Mouse (Mus musculus) CH12.LX (cell line): ENCODE data around the gene Akap10.

ENCODE experiments used
- CTCF ChIP-seq, 2 experiments: IDR thresholded peaks in 1 of 2; conservative IDR thresholded peaks in 1 of 2; 2 replicates each; pipeline ENCODE4 v1.5.1; 2011 to 2012; ENCODE audit warnings: low read depth in 2 of 2, low read length in 2 of 2, improper control_type of control experiment in 1 of 2, inconsistent platforms in 1 of 2, mild to moderate bottlenecking in 1 of 2, moderate library complexity in 1 of 2
- TBP ChIP-seq: conservative IDR thresholded peaks from 2 replicates; pipeline ENCODE4 v1.6.1; 2011; ENCODE audit warnings: low read depth, low read length, improper control_type of control experiment
- ZKSCAN1 ChIP-seq: IDR thresholded peaks from 2 replicates; pipeline ENCODE4 v1.6.1; 2012; ENCODE audit warnings: low read depth, inconsistent platforms, low read length, improper control_type of control experiment, borderline replicate concordance

GRCm38 (mm10) chr11:61930098-61930517 lies at the start of gene Akap10:
- no peak for TF ChIP-seq CTCF (conservative IDR thresholded peaks at IDR 0.05 in 1 of 2, IDR thresholded peaks at IDR 0.05 in 1 of 2; ENCODE audit: low read depth in 2 of 2, low read length in 2 of 2)
- no peak for TF ChIP-seq ZKSCAN1
- 0 out of 2 replicates have a peak, but pooled peaks have one; percentile 74 for TF ChIP-seq TBP
